Mouse (Mus musculus): ENCODE results near the gene Usp37. TPM values are rescaled to one million over a fixed set of nuclear protein-coding genes. Genes with fewer than 3 reads are reported as not detected.

The Usp37 gene
- polyA plus RNA-seq, 1 experiment, result 10.4 TPM

DNA sequence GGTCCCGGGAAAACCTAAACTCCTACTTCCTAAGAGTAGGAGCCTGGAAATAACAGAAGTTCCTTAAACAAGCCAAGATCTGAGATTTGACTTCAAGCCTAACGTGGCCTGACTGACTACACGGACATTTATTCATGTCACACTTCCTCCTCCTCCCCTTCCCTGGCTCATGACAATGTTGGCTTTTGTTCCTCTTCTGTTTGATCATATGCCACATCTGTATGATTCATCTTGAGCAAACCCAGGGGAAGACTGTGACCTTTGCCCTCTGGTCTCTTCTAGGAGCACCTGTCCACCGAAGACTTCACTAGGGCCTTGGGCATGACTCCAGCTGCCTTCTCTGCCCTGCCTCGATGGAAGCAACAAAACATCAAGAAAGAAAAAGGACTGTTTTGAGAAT lies 109.5 kb downstream of the Usp37 start:
- Histone ChIP-seq H3K27ac (ENCODE audit: insufficient read depth, low read length) (no peak overlapping the region), H3K4me1 (ENCODE audit: control insufficient read depth, insufficient read depth, low read length) (peaks cover 6% of the 10 kb centered on the region), H3K4me3 (ENCODE audit: insufficient read depth, low read length) (no peak overlapping the region)
- TF ChIP-seq CTCF (IDR thresholded peaks at IDR 0.05; ENCODE audit: extremely low read depth, insufficient read depth, low read length) (no peak), POLR2A (IDR thresholded peaks at IDR 0.05; ENCODE audit: extremely low read depth, insufficient read depth, low read length) (no peak)

- TF ChIP-seq POLR2A (IDR thresholded peaks at IDR 0.05; ENCODE audit: extremely low read depth, insufficient read depth, low read length), result no peak
- no peak for TF ChIP-seq CTCF (IDR thresholded peaks at IDR 0.05; ENCODE audit: extremely low read depth, insufficient read depth, low read length)
- no peak overlapping the region for H3K27ac ChIP-seq (ENCODE audit: insufficient read depth, low read length)
- H3K4me3 ChIP-seq (ENCODE audit: insufficient read depth, low read length), result no peak overlapping the region
Observed at GRCm38 (mm10) chr1:74433220-74433619, 110.9 kb downstream of the Usp37 start.

DNA sequence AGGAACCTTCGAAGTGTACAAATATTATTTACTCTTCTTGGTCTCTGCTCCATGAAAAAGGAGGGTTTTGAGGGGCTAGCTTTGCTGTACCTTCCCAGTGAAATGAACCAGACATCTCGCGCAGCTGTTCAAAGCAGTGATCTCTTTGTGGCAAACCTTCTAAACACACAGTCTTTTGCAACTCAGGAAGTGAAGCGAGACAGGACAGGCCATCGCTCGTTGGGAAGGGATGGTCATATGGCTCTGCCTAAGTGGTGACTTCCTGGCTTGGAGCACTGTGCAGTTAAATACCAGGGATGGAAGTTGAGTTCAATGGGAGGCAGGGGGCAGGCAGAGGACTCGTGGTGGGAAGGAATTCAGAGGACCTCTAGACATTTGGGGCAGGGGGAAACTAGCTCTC lies 118.2 kb downstream of the Usp37 start:
- H3K4me1 ChIP-seq (ENCODE audit: control insufficient read depth, insufficient read depth, low read length), result no peaks in the 10 kb centered on the region
- TF ChIP-seq POLR2A (IDR thresholded peaks at IDR 0.05; ENCODE audit: extremely low read depth, insufficient read depth, low read length) (no peak), CTCF (IDR thresholded peaks at IDR 0.05; ENCODE audit: extremely low read depth, insufficient read depth, low read length) (no peak)
- H3K4me3 ChIP-seq (ENCODE audit: insufficient read depth, low read length), result no peak overlapping the region
- no peak overlapping the region for H3K27ac ChIP-seq (ENCODE audit: insufficient read depth, low read length)

More at GRCm38 (mm10) chr1:74433220-74433619, 110.9 kb downstream of the Usp37 start:
- peaks cover 3% of the 10 kb centered on the region for H3K4me1 ChIP-seq (ENCODE audit: control insufficient read depth, insufficient read depth, low read length)

DNA sequence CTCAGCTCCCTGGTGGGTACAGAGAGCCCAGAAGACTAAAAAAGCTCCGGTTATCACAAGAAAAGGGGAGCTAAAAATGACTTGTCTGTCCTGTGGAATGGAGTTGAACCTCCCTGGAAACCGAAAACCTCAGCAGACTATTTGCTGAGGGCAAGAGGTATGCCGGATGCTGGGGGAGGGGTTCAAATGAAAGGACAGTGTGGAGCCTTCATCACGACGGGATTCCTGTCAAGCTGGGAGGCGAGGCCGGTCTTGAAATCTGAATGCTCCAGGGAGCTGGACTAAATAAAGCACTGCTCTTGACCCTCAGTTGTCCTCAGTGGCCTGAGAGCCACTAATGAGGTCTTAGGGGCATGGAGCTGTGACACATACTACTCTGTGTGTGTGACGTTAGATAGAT lies 120.9 kb downstream of the Usp37 start:
- H3K4me3 ChIP-seq (ENCODE audit: insufficient read depth, low read length), result no peak overlapping the region
- H3K27ac ChIP-seq (ENCODE audit: insufficient read depth, low read length), result no peak overlapping the region
- H3K4me1 ChIP-seq (ENCODE audit: control insufficient read depth, insufficient read depth, low read length), result no peaks in the 10 kb centered on the region
- no peak for TF ChIP-seq POLR2A (IDR thresholded peaks at IDR 0.05; ENCODE audit: extremely low read depth, insufficient read depth, low read length)
- TF ChIP-seq CTCF (IDR thresholded peaks at IDR 0.05; ENCODE audit: extremely low read depth, insufficient read depth, low read length), result no peak

DNA sequence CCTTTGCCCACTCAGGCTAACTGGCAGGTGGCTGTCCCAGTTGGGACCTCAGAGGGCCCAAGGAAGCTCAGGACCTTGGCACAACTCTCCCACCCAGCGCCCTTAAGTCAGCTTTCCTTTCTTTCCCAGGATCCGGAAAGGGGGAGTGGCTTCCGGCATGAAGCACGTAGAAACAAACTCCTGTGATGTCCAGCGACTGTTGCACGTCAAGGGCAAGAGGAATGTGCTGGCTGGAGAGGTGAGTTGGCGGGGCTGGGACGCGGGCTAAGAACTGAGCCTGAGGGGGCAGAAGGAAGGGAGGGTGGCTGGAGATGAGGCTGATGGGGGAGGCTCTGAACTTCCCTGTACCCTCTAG lies 124.7 kb downstream of the Usp37 start:
- no peak for TF ChIP-seq CTCF (IDR thresholded peaks at IDR 0.05; ENCODE audit: extremely low read depth, insufficient read depth, low read length)
- TF ChIP-seq POLR2A (IDR thresholded peaks at IDR 0.05; ENCODE audit: extremely low read depth, insufficient read depth, low read length), result no peak
- no peak overlapping the region for H3K4me3 ChIP-seq (ENCODE audit: insufficient read depth, low read length)
- no peaks in the 10 kb centered on the region for H3K4me1 ChIP-seq (ENCODE audit: control insufficient read depth, insufficient read depth, low read length)
- H3K27ac ChIP-seq (ENCODE audit: insufficient read depth, low read length), result no peak overlapping the region

GRCm38 (mm10) chr1:74418747-74419439 lies 125.2 kb downstream of the Usp37 start:
- Histone ChIP-seq H3K4me3 (ENCODE audit: insufficient read depth, low read length) (no peak overlapping the region), H3K4me1 (ENCODE audit: control insufficient read depth, insufficient read depth, low read length) (no peaks in the 10 kb centered on the region), H3K27ac (ENCODE audit: insufficient read depth, low read length) (no peak overlapping the region)
- TF ChIP-seq CTCF (IDR thresholded peaks at IDR 0.05; ENCODE audit: extremely low read depth, insufficient read depth, low read length) (no peak), POLR2A (IDR thresholded peaks at IDR 0.05; ENCODE audit: extremely low read depth, insufficient read depth, low read length) (no peak)

DNA sequence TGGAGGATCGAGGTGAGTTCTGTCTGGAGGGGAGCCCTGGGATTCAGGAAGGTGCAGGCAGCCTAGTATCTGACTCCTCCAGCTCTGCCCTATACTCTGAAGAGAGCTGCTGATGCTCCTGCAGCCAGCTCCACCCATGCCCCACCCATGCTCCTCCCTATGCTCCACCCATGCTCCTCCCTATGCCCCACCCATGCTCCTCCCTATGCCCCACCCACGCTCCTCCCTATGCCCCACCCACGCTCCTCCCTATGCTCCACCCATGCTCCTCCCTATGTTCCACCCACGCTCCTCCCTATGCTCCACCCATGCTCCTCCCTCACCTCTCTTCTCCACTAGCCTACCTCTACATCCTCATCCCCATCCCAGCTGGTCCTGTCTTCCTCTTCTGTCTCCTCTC lies 128.9 kb downstream of the Usp37 start:
- no peaks in the 10 kb centered on the region for H3K4me1 ChIP-seq (ENCODE audit: control insufficient read depth, insufficient read depth, low read length)
- no peak for TF ChIP-seq POLR2A (IDR thresholded peaks at IDR 0.05; ENCODE audit: extremely low read depth, insufficient read depth, low read length)
- TF ChIP-seq CTCF (IDR thresholded peaks at IDR 0.05; ENCODE audit: extremely low read depth, insufficient read depth, low read length), result no peak
- no peak overlapping the region for H3K27ac ChIP-seq (ENCODE audit: insufficient read depth, low read length)
- no peak overlapping the region for H3K4me3 ChIP-seq (ENCODE audit: insufficient read depth, low read length)

- Histone ChIP-seq H3K27ac (ENCODE audit: insufficient read depth, low read length) (no peak overlapping the region), H3K4me1 (ENCODE audit: control insufficient read depth, insufficient read depth, low read length) (no peaks in the 10 kb centered on the region), H3K4me3 (ENCODE audit: insufficient read depth, low read length) (no peak overlapping the region)
- TF ChIP-seq POLR2A (IDR thresholded peaks at IDR 0.05; ENCODE audit: extremely low read depth, insufficient read depth, low read length) (no peak), CTCF (IDR thresholded peaks at IDR 0.05; ENCODE audit: extremely low read depth, insufficient read depth, low read length) (no peak)
Observed at GRCm38 (mm10) chr1:74412711-74413110, 131.4 kb downstream of the Usp37 start.

DNA sequence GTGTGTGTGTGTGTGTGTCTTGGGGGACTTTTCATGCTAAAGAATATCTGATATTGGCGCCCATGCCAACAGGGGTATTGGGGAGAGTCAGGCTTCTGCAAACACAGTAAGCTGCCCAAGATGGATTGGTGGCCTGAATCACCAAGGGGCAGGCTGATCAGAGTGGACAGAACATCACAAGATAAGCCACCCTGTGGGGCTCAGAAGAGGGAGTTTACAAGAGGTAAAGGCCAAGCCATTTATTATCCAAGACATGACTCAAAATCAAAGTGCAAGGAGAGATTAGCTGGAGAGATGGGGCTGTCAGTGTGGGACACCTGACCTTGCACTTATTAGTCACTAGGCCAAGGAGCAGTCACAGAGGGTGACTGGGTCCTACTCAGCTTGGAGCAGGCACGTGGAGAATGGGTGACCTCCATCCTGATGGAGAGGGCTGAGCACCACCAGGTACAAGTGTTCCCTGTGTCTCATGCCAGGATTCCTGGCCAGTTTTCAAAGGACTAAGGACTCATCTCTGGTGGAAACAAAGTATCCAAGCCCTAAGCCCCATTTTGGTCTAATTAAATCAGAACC lies 132.2 kb downstream of the Usp37 start:
- no peak for TF ChIP-seq CTCF (IDR thresholded peaks at IDR 0.05; ENCODE audit: extremely low read depth, insufficient read depth, low read length)
- no peak for TF ChIP-seq POLR2A (IDR thresholded peaks at IDR 0.05; ENCODE audit: extremely low read depth, insufficient read depth, low read length)
- H3K4me3 ChIP-seq (ENCODE audit: insufficient read depth, low read length), result no peak overlapping the region
- no peaks in the 10 kb centered on the region for H3K4me1 ChIP-seq (ENCODE audit: control insufficient read depth, insufficient read depth, low read length)
- H3K27ac ChIP-seq (ENCODE audit: insufficient read depth, low read length), result no peak overlapping the region

All from cortical plate, adult 2 months (tissue).